Mouse (Mus musculus): ENCODE measurements around the gene Ninj2.
"Not testable (repeated sequence)": the region's sequence is repeated elsewhere in the genome, so short reads cannot be mapped to it uniquely, and the experiment has no call there.

Gene Ninj2
- long read RNA-seq, experiment 1, result 0 reads
- long read RNA-seq, experiment 2, result 0 reads

GRCm38 (mm10) chr6:120093100-120093499 is at the start of gene Ninj2:
TSS of gene Ninj2 (plus strand) at chr6:120093350.
- intact Hi-C loops (cut with DNase I), result no loop called here

GRCm38 (mm10) chr6:120045406-120045805 is 47.7 kb upstream of the Ninj2 start:
- intact Hi-C loops (cut with DNase I), result no loop called here

DNA sequence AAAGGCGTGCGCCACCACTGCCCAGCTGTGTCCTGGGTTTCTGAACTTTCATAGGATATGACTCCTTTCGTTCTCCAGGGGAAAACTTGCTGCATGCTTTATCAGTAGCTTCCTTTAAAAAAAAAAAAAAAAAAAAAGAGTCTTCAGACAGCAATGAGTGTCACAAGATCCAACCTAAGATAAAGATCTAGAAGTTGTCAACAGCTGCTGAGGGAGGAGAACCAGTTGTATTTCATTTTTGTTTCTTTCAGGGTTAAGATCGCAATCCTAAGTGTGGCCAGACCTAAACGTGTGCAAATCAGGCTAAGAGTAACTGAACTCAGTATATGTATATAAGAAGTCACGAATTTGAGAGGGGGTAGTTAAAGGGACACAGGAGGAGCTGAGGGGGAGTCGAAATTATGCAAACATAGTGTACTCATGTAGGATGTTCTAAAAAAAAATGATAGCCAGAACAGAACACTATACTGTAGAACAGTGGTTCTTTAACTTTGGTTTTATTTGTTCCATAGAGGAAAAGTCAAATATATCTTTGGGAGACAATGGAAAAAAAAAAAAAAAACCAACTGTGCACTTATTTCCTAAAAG is 45.4 kb upstream of the Ninj2 start:
- intact Hi-C loops (cut with DNase I), result no loop called here

- intact Hi-C loops (cut with DNase I), result no loop called here
These were observed 38.7 kb upstream of the Ninj2 start for GRCm38 (mm10) chr6:120054412-120054811.

DNA sequence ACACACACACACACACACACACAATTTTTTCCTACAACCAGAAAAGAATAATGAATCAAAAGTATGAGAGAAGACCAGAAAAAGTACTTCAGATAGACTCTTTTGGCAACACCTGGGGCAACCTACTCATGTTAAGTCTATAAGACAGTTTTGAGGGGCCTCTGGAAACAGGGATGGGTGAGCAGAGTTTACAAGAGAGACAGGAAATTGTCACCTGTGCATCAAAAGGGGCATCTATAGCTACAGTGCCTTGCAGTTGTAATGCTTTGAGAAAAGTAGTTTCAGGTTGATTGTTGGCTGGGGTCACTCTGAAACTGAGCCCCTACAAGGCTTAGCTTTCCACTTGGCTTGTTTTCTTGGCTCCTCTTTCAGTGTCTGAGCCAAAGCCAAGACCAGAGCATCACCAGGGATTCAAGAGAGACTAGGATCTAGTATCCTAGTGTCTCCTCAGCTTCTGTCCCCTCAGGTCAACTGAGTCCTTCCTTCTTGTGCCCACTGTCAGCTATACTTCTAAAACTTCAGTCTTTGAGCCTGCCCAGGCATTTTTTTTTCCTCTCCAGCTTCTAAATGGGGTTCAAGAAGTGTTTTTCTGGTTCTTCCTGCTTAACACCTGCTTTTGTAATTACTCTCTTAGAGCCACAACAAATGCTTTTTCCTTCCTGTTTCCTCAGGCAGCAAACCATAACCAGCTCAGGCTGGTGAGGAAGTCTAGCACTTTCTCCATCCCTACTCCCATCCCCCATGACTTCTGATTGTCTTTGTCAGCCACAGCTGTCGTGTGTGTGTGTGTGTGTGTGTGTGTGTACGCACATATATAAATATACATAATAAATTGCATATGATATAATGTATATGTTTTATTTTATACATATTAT is 37.2 kb upstream of the Ninj2 start:
- intact Hi-C loops (cut with DNase I), result no loop called here

- intact Hi-C loops (cut with DNase I), result no loop called here
These were observed 30.2 kb upstream of the Ninj2 start for GRCm38 (mm10) chr6:120062934-120063333.

DNA sequence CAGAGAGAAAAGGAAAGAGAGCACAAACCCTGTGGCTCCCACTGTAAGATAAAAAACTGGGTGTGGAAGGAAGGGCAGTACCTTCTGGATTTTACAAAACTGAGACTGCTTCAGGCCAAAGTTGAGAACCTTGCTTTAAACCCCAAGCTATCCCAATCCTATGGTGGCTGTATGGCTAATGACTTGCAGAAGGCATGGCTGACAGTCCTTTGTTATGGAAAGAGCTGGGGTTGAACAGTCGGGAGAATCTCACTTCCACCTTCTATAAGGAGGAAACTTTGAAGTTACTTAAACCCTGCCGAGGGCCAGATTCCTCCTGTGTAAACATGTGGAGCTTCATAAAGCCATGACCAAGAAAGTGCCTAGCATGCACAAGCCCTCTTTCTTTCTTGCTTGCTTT is 28.5 kb upstream of the Ninj2 start:
- intact Hi-C loops (cut with DNase I), result no loop called here

GRCm38 (mm10) chr6:120065552-120066177 is 27.5 kb upstream of the Ninj2 start:
- intact Hi-C loops (cut with DNase I), result no loop called here

- intact Hi-C loops (cut with DNase I), result no loop called here
These were observed 23.6 kb upstream of the Ninj2 start for GRCm38 (mm10) chr6:120069546-120069945.

GRCm38 (mm10) chr6:120072630-120073029 is 20.5 kb upstream of the Ninj2 start:
- intact Hi-C loops (cut with DNase I), result no loop called here

GRCm38 (mm10) chr6:120076619-120077450 is 16.3 kb upstream of the Ninj2 start:
- intact Hi-C loops (cut with DNase I), result no loop called here

DNA sequence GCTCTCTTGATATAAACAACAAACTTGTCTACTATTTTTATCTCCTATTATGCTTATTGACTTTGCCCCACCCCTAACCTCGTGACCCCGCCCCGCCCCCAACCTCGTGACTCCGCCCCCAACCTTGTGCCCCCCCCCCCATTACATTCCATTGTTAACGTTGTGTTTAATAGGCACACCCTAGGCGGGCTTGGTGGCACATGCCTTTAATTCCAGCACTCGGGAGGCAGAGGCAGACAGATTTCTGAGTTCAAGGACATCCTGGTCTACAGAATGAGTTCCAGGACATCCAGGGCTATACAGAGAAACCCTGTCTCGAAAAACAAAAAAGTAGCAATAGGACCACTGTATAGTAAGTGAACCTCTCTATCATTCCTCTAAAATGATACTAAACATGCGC is 13.6 kb upstream of the Ninj2 start:
- intact Hi-C loops (cut with DNase I), result no loop called here

- intact Hi-C loops (cut with DNase I), result no loop called here
These were observed 11.6 kb upstream of the Ninj2 start for GRCm38 (mm10) chr6:120081516-120081915.

DNA sequence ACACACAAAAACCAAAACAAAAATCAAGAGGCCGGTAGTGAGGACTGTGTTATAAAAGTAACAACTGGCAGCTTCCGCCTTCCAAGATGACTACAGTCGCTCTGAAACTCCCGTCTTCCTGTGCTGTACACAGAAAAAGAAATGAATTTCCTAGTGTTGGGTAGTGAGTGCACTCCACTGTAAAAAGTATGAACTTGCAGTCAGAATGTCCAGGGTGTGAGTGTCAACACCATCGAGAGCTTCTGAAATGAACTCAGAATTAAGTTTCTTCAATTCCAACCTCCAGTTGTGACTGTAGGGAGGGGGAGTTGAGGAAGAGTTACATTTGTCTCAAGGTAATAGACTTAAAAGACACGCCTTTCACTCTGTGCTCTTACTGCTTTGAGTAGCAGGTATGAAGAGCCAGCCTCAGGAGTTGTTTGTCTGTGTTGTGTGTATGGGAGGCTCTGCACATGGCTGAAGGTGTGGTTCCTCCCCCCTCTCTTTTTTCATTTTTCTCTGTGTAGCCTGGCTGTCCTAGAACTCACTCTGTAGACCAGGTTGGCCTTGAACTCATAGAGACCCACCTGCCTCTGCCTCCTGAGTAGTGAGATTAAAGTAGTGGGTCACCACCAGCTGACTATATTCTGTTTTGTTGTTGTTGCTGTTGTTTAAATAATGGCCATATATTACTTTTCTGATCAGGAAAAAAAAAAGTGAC is 10.7 kb upstream of the Ninj2 start:
- intact Hi-C loops (cut with DNase I), result no loop called here

GRCm38 (mm10) chr6:120082951-120083411 is 10.2 kb upstream of the Ninj2 start:
- intact Hi-C loops (cut with DNase I), result no loop called here

DNA sequence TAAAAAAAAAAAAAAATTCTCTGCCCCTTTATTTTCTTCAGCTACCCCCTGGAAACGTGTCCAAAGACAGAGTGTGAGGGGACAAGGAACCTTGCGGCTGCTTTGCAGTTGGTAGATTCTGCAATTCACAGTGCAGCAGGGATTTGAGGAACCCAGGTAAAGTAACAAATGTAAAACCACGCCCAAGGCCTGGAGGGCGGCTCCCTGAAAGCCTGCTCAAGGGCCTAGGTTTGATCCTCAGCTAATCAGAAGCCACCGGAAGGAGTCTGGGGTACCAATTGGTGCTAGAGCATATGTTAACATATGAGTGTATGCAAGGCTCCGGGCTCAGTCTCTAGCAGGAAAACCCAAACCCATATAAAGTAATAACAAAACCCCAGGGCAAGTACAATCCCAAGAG is 9.7 kb upstream of the Ninj2 start:
- intact Hi-C loops (cut with DNase I), result no loop called here

DNA sequence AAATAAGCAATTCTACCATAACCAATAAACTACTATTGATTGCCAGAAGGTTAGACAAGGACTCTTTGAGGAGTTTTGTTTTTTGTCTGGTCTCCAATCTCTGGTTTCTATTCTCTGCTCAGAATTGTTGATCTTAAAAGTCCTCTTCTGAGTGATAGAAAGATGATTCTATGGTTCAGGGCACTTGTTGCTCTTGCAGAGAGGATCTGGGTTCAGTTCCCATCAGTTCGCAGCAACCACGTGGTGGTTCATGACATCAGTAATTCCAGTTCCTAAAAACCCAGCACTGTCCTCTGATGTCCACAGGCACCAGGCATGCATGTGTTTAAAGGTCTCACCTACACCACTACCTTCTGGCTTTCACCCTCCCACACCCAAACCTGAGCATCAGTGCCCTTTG is 8.2 kb upstream of the Ninj2 start:
- intact Hi-C loops (cut with DNase I), result no loop called here

DNA sequence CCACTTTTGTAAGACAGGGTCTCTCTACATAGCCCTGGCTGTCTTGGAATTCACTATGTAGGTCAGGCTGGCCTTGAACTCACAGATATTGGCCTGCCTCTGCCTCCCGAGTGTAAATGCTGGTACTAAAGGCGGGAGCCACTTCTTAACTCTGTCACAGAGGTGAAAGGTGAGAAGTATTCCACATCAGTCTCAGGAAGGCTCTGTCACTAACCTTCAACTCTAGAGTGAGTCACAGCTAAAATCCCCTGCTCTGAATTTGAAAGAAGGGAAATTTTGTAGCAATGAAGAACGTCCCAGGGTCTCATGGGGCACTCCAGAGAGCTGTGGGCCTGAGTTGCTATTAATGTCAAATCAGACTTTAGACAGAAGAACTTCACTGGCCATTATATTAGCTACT is 7.3 kb upstream of the Ninj2 start:
- intact Hi-C loops (cut with DNase I), result no loop called here

DNA sequence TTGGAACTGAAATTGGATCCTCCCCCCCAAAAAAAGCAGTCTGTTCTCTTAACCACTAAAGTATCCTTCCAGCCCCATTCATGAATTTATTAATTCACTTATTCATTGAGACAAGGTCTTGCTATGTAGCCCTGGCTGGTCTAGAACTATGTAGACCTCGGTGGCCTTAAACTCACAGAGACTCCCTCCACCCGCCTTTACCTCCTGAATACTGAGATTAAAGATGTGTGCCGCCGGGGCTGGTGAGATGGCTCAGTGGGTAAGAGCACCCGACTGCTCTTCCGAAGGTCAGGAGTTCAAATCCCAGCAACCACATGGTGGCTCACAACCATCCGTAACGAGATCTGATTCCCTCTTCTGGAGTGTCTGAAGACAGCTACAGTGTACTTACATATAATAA is 6.1 kb upstream of the Ninj2 start:
- intact Hi-C loops (cut with DNase I), result not testable (repeated sequence)

- intact Hi-C loops (cut with DNase I), result no loop called here
These were observed 2.4 kb upstream of the Ninj2 start for GRCm38 (mm10) chr6:120090712-120091248.
